Mouse (Mus musculus) erythroblast, embryonic 14.5 days (primary cell): ENCODE data around the gene Lpcat3.

Source experiments
- GATA1 ChIP-seq: IDR thresholded peaks from 2 replicates; pipeline ENCODE4 v1.6.1; 2012; ENCODE audit warnings: low read length, inconsistent platforms, mixed read lengths
- TAL1 ChIP-seq: IDR thresholded peaks from 3 replicates; pipeline ENCODE4 v1.6.1; 2012; ENCODE audit warnings: low read length, inconsistent platforms, mixed read lengths

GRCm38 (mm10) chr6:124711824-124712782 is 49.3 kb downstream of the Lpcat3 start, which contains the start of the genes Emg1 and Phb2:
- TF ChIP-seq GATA1 (no peak), TAL1 (no peak)
